Mouse (Mus musculus) hematopoietic stem cell, adult 5-6 weeks (primary cell): ENCODE results near the gene Hyou1. TPM values are rescaled to one million over a fixed set of nuclear protein-coding genes. Genes with fewer than 3 reads are reported as not detected.
"Not testable (repeated sequence)": the region's sequence is repeated elsewhere in the genome, so short reads cannot be mapped to it uniquely, and the experiment has no call there.

Experiments used
- ATAC-seq, 2 experiments: fragments of 125-278 bp in 1 of 2; replicated peaks in 1 of 2; 2 replicates each; pipeline ENCODE4 v1.8.0; 2016 to 2017; ENCODE audit warnings: inconsistent platforms in 2 of 2, mild to moderate bottlenecking in 2 of 2, moderate number of reproducible peaks in 2 of 2, low read depth in 1 of 2, moderate TSS enrichment in 1 of 2; ENCODE audit not compliant: low FRiP score in 2 of 2, poor library complexity in 2 of 2, severe bottlenecking in 2 of 2, insufficient read depth in 1 of 2, low TSS enrichment in 1 of 2
- total RNA-seq: library from RNA; stranded (forward); fragments of 172-1452, 232-1000 nt; gene quantifications from 2 replicates; pipeline ENCODE4 v1.2.3, GENCODE M21; 2017

The Hyou1 gene
- total RNA-seq, 1 experiment from 2014 or later, result 56.5 TPM

- peak; percentile 87 to 95 for ATAC-seq
Observed at GRCm38 (mm10) chr9:44417892-44418363, 38.6 kb downstream of the Hyou1 start.

GRCm38 (mm10) chr9:44418519-44419385, 39.5 kb downstream of the Hyou1 start, which contains the start of gene Ccdc84:
Gene Ccdc84, minus strand, starts transcription at chr9:44418569.
- no peak for ATAC-seq

GRCm38 (mm10) chr9:44419730-44420129, 40.4 kb downstream of the Hyou1 start:
- ATAC-seq, result not testable (repeated sequence)

GRCm38 (mm10) chr9:44420280-44420898, 41.1 kb downstream of the Hyou1 start:
- no peak; a peak in 1 of 4 replicates for ATAC-seq

GRCm38 (mm10) chr9:44423576-44423975, 44.3 kb downstream of the Hyou1 start:
- no peak for ATAC-seq

GRCm38 (mm10) chr9:44432577-44433185, 53.4 kb downstream of the Hyou1 start:
- ATAC-seq, result no peak

GRCm38 (mm10) chr9:44435747-44436146, 56.5 kb downstream of the Hyou1 start:
- ATAC-seq, result peak; percentile 94

- ATAC-seq, result no peak
Observed at GRCm38 (mm10) chr9:44440961-44441360, 61.7 kb downstream of the Hyou1 start, which contains the start of gene Foxr1. Gene Foxr1, minus strand, starts transcription at chr9:44441136.

Other genes starting within 250 kb of the Hyou1 start
- gene Mcam, start 245.0 kb upstream of the Hyou1 start, total RNA-seq, result 1.1 and 6.9 TPM in 2 replicates
- gene Cbl, start 145.4 kb upstream of the Hyou1 start, total RNA-seq, result 19.6 and 35.0 TPM in 2 replicates
- gene Ccdc153, start 138.8 kb upstream of the Hyou1 start, total RNA-seq, result not detected in 2 replicates
- 0.35 TPM in 1 of 2 replicates, not detected in the other for gene Pdzd3, start 128.0 kb upstream of the Hyou1 start, total RNA-seq
- gene Nlrx1, start 110.9 kb upstream of the Hyou1 start, total RNA-seq, result 2.1 and 6.6 TPM in 2 replicates
- 0.99 and 2.5 TPM in 2 replicates for gene Abcg4, start 90.9 kb upstream of the Hyou1 start, total RNA-seq
- 26.1 and 28.0 TPM in 2 replicates for gene Hinfp, start 73.8 kb upstream of the Hyou1 start, total RNA-seq
- 4.7 and 5.1 TPM in 2 replicates for gene C2cd2l, start 59.2 kb upstream of the Hyou1 start, total RNA-seq
- 15.2 and 17.4 TPM in 2 replicates for gene Dpagt1, start 53.5 kb upstream of the Hyou1 start, total RNA-seq
- gene H2afx, start 44.8 kb upstream of the Hyou1 start, total RNA-seq, result 127 and 131 TPM in 2 replicates
- 29.3 and 35.2 TPM in 2 replicates for gene Hmbs, start 35.3 kb upstream of the Hyou1 start, total RNA-seq
- 14.3 and 16.1 TPM in 2 replicates for gene Vps11, start 17.8 kb upstream of the Hyou1 start, total RNA-seq
- gene Slc37a4, start 17.4 kb downstream of the Hyou1 start, total RNA-seq, result 15.8 and 20.2 TPM in 2 replicates
- 1,716 and 2,164 TPM in 2 replicates for gene Rps25, start 27.6 kb downstream of the Hyou1 start, total RNA-seq
- 42.2 and 47.6 TPM in 2 replicates for gene Trappc4, start 28.1 kb downstream of the Hyou1 start, total RNA-seq
- 21.4 and 31.9 TPM in 2 replicates for gene Ccdc84, start 39.1 kb downstream of the Hyou1 start, total RNA-seq
- gene Foxr1, start 61.6 kb downstream of the Hyou1 start, total RNA-seq, result not detected in 2 replicates
- not detected in 2 replicates for gene Upk2, start 75.5 kb downstream of the Hyou1 start, total RNA-seq
- 5.9 and 6.1 TPM in 2 replicates for gene Bcl9l, start 103.3 kb downstream of the Hyou1 start, total RNA-seq
- gene Cxcr5, start 182.4 kb downstream of the Hyou1 start, total RNA-seq, result 0.06 and 0.69 TPM in 2 replicates
- gene Ddx6, start 225.4 kb downstream of the Hyou1 start, total RNA-seq, result 131 and 147 TPM in 2 replicates